Mouse (Mus musculus): ENCODE measurements around the gene Atp8a1.

Atp8a1 gene

DNA sequence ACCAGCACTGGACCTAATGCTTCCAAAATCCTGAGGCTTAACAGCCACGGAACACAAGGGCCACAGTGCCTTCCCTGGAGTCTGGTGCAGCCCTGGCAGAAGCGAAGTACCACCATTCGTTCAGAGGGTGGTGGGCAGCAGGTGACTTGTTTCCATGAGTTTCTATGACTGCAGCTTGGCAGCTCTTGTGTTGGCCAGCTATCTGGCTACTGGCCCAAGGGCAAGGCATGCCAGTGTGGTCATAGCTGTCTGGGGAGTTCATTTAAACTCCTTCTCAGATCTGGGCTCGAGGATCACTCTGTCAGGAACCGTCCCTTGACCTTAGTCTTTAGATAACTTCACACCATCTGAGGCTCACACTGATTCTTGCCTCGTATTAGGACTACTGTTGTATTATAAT lies 89.1 kb downstream of the Atp8a1 start:
- DNase-seq: peak; percentile 40 to 59

DNA sequence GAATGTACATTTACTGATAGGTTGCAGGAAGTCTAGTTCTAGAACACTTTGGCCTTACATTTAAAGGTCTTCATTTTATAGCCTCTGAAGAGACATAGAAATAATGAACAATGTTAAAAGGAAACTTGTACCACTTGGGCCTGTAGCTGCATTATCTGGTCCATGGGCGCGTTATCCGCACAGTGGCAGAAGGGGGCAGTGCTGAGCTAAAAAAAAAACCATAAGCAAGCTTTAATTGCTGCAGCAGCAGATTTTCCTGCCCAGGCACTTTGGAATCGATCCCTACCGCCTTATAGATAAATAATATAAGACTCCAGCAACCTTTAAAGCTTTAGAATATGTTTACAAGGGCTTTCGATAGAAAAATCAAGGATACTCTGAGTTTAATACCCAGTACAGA lies 91.1 kb downstream of the Atp8a1 start:
- DNase-seq: peak; percentile 63 to 72

DNA sequence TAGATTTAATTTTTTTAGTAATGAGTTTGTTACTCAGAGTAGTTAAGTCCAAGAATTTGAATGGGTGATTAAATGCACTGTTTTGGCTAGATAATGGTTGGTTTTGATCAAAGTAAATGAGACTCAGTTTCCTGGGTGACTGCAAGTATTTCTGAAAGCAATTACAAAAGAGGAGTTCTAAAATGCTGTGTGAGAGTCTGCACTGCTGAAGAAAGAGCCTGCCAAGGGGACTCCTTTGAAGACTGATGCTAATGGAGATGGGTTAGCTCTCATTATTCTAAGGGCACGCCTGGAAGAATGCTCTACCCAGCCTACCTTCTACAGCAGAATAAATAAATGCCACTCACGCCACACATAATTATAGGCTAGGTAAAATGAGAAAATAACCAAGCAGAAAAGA lies 94.2 kb downstream of the Atp8a1 start:
- DNase-seq: no peak

DNA sequence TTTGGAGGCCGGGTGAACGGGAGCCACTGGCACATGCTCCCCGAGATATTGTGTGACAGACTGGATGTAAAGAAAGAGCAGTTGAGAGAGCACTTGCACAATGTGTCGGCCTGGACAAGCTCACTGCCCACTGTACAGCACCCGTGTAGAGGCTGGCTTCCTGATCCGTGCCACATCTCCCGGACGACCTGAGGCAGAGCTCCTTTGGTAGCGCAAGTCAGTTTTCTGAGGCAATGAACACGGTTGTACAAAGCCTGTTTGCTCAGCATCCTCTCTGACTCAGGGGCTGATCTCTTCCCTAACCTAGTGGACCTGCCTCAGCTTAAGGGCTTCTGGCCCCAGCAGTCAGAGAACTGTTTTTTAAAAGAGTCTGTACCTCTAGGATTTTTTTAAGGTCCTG lies 94.6 kb downstream of the Atp8a1 start:
- peak; percentile 22 to 32 for DNase-seq

DNA sequence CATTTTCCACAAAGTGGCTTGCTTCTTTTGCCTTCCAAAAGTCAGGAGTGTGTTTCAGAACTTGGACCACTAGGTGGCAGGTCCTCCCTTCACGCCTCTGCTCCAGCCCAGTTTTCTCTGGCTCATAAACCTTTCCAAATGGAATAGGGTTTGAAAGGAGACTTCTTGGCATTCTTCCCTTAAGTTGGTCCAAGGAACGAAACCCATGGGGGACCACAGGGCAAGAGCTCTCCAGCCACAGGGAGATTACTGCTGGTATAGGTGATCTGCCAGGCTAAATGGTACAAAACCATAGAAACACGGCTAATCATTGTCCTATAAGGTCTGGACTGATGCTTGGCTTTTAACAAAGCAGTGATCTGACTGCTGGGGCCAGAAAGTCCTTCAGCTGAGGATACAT lies 95.2 kb downstream of the Atp8a1 start:
- DNase-seq: peak; percentile 67 to 75

DNA sequence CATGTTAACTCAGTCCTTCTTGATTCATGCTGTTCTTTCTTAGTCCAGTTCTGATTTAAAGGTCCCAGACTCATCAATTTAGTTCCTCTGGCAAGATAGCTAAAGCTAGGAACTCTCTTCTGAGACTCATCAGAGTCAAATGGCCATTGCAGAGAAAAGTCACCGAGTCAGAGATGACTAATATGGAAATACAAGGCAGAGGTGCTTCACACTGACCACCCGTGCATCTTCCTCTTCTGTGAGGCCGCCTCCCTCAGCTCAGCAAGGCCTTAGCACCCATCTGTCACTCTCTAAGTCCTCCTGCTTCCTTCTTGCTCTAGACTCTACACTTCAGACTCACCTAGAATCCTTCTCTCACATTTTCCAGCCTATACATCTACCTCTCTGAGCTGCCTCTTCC lies 108.0 kb downstream of the Atp8a1 start:
- DNase-seq: no peak

DNA sequence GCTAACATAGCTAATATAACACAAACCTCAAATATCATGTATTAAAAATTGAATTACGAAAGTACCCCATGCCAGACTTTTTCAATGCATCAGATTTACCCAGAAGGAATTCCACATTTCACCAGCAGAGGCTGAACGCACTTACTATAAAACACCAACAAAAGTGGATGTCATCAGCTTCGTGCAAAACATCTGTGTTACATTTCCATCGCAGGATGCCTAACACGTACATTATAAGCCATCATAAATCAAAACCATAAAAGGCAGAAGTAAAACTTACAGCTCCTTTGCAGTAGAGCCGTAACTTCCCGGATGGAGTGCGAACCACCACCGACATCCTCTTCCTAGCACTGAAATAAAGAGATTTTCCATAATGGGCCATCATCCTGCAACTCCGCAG lies 109.1 kb downstream of the Atp8a1 start:
- no peak for DNase-seq

DNA sequence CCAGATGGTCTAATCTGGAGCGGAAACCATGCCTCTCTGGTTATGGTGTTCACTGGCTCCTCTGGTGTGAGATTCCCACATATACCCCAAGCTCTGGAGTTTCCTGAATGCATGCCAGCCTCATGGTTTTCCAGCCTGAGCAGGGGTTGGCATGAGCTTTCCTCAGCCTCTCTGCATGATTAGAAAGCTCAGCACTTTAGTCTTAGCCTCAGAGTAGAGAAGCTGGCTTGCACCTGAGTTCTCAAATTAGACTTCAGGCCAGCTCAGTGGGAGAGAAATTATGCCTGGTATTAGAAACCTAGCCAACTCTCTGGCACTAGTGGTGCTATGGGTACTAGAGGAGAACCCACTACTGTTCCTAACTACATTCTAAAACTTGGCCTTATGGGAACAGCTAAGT lies 111.5 kb downstream of the Atp8a1 start:
- DNase-seq: peak; percentile 41 to 64

DNA sequence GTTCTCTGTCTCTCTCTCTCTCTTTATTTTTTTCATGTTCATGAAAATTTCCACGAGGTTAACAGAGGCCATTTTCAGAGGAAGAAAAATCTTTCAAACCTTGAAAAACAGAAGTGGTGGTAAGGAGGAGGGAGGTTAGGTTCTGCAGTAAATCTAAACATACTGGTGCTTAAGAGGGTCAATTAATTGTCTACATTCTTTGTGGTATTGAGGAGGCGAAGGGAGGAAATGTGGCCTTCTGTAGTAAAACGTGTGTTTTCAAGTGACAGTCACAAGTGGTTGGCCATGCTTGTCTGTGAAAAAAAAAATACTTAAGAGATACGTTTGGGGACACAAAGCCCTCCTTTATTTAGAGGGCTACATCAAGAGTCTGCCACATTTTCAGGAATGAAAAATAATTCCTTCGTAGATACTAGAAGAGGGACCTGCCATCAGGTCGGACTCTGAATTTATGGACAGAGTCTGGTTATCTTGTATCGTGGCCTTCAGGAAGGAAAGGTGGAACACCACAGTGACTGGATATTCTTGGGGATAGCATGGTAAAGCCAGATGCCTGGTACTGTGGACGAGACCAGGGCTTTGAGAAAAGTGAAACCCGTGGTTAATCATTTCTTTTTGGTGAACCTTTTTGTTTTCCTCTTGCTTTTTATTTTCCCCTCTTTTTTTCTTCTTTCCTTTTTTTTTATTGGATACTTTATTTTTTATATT lies 113.5 kb downstream of the Atp8a1 start:
- DNase-seq: no peak

DNA sequence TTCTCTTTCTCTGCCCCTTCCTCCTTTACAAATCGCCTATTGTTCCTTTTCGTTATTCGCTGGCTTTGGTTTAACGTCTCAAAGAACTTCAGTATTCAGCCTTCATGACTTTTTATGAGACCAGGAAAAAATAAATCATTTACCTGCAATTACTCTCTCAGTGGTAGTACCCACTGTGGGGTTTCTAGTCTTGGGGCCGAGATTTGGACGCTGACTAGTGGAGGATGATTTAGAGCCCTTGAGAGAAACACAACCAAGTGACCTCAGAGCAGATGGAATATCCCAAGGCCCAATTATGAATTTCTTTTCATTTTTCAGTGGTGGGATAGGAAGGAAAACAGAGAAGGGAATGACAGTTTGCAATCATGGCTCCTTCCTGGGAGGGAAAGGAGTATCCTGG lies 114.1 kb downstream of the Atp8a1 start:
- no peak for DNase-seq

DNA sequence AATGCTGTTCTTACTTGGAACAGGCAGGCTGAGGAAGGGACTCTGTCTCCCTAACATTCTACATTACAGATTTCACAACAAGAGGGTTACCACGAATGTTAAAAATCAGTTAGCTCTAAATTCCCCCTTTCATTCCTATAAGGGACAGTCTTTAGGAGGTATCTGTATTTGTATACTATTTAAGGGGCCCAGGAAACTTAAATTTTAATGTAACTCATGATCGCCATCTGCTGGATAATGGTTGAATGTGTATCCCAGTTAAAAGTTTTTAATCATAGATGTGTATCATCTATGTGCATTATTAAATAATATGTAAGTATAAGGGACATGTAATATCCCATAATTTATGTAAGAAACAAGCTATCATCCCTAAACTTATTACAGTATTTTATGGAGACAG lies 119.5 kb downstream of the Atp8a1 start:
- no peak for DNase-seq

DNA sequence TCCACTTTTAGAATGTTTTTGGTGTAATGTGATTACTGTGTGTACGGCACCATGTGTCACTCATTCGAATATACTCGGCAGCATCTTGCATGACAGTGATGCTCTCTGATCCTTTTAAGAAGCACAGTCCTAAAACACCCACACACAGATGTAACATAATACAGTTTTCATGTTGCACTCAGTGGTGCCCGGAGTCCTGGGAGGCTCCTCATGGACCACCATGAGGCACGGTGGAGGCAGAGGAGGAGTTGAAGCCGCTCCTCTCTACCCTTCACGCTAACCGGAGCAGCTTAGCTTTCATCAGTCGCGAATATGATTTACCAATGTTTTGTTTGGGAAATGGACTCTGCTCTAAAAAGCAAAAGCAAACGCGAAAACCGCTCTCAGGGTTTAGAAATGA lies 120.4 kb downstream of the Atp8a1 start:
- no peak for DNase-seq

DNA sequence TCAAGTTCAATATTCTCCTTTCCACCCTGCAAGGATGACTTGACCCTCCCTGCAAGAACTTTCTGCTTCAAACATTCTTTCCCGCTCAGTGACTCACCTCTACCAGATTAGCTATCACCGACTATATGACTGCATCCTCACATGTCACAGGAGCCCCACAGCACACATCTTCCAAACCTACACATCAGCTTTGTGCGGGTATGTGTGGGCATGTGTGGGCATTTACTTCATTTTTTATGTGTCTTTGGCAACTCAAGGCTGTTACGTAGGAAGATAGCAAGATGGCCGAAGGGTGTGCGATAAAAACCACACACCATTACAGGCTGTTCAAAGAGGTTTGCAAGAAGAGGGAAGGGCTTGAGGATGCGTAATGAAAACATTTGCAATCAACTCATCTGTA lies 145.6 kb downstream of the Atp8a1 start:
- DNase-seq: no peak

DNA sequence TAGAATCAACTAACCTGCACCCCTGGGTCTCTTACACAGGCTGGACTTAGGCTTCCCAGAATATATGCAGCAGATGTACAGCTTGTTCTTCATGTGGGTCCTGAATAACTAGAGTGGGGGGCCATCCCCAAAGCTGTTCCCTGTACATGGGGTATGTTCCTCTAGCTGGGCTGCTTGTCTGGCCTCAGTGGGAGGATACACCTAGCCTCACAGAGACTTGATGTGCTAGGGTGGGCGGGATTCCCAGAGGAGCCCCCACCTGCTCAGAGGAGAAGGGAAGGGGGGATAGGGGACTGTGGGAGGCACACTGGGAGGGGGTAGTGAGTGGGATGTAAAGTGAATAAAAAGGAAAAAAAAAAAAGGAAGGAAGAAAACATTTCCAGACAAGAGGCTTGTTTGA lies 147.8 kb downstream of the Atp8a1 start:
- DNase-seq: no peak

DNA sequence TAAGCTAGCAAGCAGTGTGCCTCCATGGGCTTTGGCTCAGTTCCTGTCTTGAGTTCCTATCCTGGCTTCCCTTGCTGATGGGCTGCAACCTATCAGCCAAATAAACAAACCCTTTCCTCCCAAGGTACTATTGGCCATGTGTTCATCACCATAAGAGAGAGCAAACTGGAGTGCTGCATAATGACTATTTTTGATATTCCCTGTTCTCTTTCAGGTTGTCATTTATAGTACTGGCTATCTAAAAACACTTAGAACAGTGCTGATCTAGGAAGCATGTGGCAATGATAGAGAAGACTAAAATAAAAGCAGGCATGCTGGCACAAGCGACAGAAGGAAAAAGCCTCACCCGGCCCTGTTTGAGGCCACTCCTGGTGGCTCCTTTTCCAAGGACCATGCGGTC lies 149.1 kb downstream of the Atp8a1 start:
- no peak for DNase-seq

DNA sequence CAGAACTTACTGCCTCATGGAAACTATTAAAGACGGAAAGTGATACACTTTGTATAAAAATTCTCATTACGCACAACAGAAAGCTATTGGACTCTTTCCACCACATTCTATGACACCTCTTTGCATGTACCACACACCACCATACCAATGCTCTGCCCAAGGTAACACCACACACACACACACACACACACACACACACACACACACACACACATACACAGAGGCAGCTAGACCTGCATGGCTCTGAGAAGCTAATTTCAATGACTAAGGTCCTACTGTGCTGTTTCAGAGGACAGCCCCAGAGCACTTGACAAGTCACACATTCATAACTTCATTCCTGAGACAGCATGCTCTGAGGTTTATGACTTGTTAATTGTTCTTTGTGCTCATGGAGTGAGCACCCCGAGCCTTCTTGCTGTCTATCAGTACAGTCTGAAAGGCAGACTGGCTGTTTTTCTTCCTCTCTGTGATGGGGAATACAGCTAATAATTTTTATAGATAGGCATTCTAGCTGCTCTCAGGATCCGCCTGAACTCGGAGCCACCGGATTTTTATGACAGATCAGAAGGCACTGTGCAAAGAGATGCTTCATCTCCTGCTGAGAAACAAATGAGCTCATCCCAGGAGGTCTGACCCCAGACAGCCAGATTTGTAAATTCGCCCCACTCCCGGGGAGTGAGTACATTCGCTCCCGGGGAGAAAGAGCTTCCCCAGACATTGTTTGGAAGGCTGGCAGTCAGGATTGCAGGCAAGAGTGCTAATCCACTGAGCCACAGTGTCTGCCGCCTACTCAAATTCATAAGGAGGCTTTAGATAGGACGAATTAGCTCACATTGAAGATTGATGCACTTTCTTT lies 150.3 kb downstream of the Atp8a1 start:
- peak; percentile 29 to 34 for DNase-seq

DNA sequence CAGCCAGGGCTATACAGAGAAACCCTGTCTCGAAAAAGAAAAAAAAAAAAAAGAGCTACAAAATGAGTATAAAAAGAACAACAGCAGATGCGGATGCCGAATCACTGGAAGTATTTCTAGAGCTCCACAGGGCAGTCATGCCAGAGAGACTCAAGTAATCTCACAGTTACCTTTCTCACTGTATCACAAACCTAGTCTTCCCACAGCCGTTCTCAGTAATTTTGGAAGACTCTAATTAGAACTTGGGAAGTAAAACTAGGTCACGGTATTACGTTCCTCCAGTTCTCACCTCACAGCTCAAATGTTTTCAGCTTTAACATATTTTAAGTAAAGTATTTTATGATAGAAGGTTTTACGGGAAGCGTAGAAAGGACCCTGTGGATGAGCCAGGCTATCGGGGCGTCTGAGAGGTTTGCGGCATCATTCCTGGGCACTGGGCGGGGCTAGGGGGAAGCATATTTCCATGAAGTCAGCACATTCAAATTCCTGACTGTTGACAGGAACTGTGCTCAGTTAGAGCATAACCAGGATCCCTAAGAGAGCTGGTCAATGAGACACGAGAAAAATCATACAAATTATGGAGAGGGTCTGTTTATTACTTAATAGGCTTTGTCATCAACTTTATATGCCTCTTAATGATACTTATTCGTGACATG lies 152.1 kb downstream of the Atp8a1 start:
- no peak for DNase-seq

DNA sequence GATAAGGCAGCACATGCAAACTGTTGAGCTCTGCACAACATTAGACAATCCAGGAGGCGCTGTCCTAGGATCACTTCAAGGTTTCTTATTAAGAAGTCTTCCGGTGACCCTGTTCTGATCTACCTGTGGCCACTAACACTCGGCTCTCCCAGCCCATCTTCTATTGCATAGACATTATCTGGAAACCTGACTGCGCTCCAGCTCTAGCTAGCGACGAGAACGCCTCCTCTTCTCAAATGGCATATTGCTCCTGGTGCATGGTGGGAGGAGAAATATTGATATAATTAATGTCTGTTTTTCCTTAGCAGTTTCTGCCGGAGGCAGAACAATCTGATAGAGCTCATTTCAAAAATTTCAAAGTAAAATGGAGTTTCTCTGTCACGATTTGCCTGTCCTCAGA lies 156.9 kb downstream of the Atp8a1 start:
- DNase-seq: no peak

DNA sequence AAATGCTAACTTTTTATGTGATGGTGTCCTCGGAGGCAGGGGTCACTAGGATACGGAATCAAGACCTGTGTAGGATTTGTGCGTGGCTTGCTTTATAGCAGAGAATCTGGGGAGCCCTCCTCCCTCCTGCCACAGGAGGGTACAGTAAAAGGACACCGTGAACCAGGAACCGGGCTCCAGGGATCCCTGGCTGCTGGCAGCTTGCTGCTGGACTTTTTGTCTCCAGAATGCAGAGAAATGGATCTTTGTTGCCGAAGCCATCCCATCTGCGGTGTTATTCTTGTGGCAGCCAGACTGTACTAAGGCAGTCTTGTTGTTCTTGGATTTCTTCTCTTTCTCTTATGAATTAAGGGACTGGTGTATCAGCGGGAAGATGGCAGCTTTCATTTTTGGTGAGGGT lies 159.2 kb downstream of the Atp8a1 start:
- DNase-seq: no peak

DNA sequence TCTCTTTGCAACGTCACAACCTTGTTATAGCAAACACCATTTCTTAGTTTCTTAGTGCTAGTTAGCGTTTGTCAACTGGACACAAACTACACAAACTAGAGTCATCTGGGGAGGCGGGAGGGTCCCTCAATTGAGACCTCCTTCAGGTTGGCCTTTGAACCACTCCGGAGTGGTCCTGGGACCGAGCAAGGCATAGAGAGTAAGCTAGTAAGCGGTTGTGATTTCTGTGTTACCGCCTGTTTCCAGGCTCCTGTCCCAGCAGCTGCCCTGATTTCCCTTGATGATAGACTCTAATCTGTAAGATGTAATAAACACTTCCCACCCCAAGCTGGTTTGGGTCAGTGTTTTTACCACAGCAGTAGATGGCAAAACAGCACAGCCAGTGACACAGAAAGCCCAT lies 161.3 kb downstream of the Atp8a1 start:
- no peak for DNase-seq

DNA sequence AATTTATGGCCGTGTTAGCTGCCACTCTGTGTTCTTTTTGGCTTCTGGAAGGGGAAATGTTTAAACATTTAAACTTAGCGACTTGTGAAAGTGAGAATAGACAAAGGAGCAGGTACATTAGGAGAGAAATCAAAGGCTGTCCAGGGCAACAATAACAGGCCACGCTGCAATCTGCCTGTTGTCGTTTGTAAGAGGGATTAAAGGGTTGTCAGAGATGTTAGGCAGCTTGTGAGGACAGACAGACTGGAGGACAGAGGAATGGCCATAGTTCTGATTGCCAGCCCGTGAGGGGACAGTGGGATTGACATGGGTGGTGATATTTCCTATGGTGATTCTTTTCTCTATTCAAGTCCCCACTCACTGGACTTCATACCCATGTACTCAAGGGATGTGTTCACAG lies 161.8 kb downstream of the Atp8a1 start:
- DNase-seq: no peak

DNA sequence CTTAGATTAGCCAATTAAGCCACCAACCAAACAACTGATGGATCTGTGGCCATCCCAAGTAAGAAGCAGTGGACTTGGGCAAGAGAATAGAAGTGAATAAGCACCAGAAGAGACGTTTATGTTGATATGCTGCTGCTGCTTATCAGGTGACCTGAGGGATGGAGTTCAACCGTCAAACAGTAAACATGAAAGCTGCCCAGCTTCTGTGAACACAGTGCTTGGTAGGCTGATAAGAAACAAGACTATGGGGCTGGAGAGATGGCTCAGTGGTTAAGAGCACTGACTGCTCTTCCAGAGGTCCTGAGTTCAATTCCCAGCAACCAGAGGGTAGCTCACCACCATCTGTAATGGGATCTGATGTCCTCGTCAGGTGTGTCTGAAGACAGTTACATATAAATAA lies 168.4 kb downstream of the Atp8a1 start:
- DNase-seq: no peak

DNA sequence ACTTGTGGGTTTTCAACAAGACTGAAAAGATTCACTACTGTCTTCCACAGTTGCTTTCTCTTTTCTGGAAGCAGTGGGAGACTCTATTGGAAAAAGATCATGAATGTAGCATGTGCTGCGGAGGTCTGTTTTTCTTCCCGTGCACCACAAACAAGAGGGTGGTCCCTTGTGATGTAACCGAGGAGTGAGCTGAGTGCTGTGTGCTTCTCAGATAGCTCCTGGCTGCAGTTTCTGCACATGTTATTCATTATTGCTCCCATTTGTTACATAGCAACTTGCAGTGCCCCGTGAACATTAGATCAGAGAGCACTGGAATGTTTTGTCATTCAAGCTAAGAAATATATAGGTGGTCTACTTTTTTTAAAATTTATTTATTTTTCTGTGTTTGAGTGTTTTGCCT lies 174.2 kb downstream of the Atp8a1 start:
- DNase-seq: no peak

DNA sequence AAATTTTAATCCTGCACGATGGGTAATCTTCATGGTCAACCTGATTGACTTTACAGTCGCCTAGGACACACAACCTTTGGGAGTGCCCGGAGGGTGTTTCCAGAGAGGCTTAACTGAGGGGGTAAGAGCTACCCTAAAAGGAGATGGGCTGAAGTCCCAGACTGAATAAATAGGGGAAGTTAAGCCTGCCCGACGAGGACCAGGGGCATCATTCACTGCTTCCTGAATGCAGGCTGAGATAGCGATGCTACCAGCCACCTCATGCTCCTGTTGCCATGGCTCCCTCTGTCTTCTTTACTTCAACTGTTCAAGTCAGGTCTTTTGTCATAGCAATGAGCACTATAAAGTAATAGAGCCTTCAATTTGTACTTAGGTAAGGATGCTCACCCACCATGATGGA lies 177.1 kb downstream of the Atp8a1 start:
- DNase-seq: no peak

Measured in cerebellum, postnatal 25 days (tissue).